In the genomic region with DNA sequence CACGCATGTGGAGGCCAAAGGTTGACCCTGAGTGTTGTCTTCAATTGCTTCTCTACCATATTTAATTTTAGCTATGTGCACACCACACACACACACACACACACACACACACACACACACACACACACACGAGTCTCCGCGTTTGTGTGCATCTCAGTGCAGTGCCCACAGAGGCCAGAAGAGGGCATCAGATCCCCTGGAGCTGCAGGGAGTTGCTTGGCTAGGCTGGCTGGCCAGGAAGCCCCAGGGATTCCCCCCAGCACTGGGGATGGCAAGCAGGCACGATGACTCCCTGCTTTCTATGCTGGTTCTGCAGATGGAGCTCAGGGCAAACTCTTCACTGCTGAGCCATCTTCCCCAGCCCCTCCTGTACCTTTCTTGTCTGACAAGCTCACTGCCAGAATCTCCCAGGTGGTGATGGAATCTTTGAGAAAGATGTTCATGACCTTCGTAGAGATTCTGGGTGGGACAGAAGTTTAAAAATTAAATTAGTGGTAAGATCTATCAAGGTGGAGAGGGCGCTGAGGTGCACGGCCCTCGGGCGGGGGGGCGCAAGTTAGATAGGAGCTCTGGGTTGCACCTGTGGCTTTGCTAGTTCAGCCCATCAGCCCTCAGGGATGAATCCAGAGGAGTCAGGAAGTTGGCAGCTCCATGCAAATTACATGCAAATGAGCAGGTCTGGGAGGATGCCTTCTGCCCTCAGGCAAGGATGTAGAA, we compare ENCODE assay signal across 7 mouse cellular contexts. TPM values are rescaled to one million over a fixed set of nuclear protein-coding genes. Genes with fewer than 3 reads are reported as not detected.
DNase-seq lines count a peak whose midpoint lies in the region; ATAC-seq lines count a peak whose summit lies in the region.

No protein-coding gene starts in this region.

- peak; percentile 76 to 83 for DNase-seq in CD8-positive naive resting alpha-beta T cell, adult 2 months (ENCODE audit: low read depth in 2 of 2, low spot score in 2 of 2)
- peak; percentile 89 for DNase-seq in NIH3T3 (ENCODE audit: low read depth)
- peak; percentile 49 to 74 for DNase-seq in gastrocnemius, postnatal 4 days (ENCODE audit: low spot score in 2 of 2)
- DNase-seq in kidney, postnatal 36 days, result peak; percentile 74 to 91
- DNase-seq in lung, postnatal 25 days (ENCODE audit: low spot score), result peak; percentile 65
- DNase-seq in spleen, adult 12 weeks (ENCODE audit: low spot score), result peak; percentile 51

- peak; percentile 67 for ATAC-seq in common myeloid progenitor, adult 5-6 weeks (replicated peaks; ENCODE audit: low read depth, poor library complexity, severe bottlenecking)

RNA-seq across cellular contexts. Expression of a gene that starts 8.6 kb away (rescaled TPM):
- 8.4 and 19.3 TPM in 2 replicates for total RNA-seq in common myeloid progenitor, adult 5-6 weeks (2017)
- total RNA-seq in gastrocnemius, postnatal 4 days (2021), result 10 to 100 TPM in 1 of 2 experiments, 1 to 10 TPM in 1; 5.3 to 19.8 TPM

RNA-seq across cellular contexts. Expression of a gene that starts 25.3 kb away (rescaled TPM):
- total RNA-seq in common myeloid progenitor, adult 5-6 weeks (2017), result 7.2 and 9.0 TPM in 2 replicates
- total RNA-seq in gastrocnemius, postnatal 4 days (2021), result not detected

RNA-seq across cellular contexts. Expression of a gene that starts 28.9 kb away (rescaled TPM):
- 17.0 and 17.7 TPM in 2 replicates for total RNA-seq in common myeloid progenitor, adult 5-6 weeks (2017)
- 10 to 100 TPM; 24.8 to 25.6 TPM for total RNA-seq in gastrocnemius, postnatal 4 days (2021)

RNA-seq across cellular contexts. Expression of a gene that starts 29.9 kb away (rescaled TPM):
- 8.4 and 9.8 TPM in 2 replicates for total RNA-seq in common myeloid progenitor, adult 5-6 weeks (2017)
- 10 to 100 TPM; 61.0 to 81.5 TPM for total RNA-seq in gastrocnemius, postnatal 4 days (2021)

RNA-seq across cellular contexts. Expression of a gene that starts 59.6 kb away (rescaled TPM):
- 182 and 183 TPM in 2 replicates for total RNA-seq in common myeloid progenitor, adult 5-6 weeks (2017)
- total RNA-seq in gastrocnemius, postnatal 4 days (2021), result 1 to 10 TPM; 2.1 to 3.4 TPM

Comparison
In these comparisons a context has a peak if more than half of its experiments do, and no peak if none do; other contexts are left out.
1. Peak in every context shown above with its lines: DNase-seq and ATAC-seq.